In the genomic region with DNA sequence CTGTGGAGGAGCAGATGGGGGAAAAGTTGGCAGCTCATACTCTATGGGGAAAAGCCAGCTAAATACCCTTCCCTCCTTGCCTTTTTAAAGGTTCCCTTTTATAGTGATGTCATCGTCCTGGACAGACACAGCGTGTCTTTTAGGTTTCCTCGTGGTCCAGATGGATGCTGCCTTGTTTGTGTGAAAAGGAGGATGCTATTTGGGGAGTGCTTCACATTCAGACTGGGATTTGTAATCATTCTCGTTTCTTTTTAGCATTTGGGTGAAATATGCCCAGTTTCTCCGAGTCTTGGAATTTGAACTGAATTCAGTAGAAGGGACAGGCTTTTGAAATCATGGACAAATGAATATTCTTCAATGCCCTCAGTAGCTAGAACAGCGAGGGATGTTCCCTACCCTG, we compare ENCODE assay signal across 18 mouse cellular contexts. TPM values are rescaled to one million over a fixed set of nuclear protein-coding genes. Genes with fewer than 3 reads are reported as not detected.
A peak's percentile ranks its signal among the peaks of the same experiment; 100 is the strongest.
DNase-seq lines count a peak whose midpoint lies in the region; ATAC-seq and TF ChIP-seq lines count a peak whose summit lies in the region.
"Had no signal": no experiment of that assay in that cellular context is flagged by ENCODE, and none has a peak within 500 bp of the region (broad histone marks: within the 10 kb centered on the region; RNA-seq: fewer than 3 reads in every experiment).

No protein-coding gene starts in this region.

- DNase-seq in frontal cortex, postnatal 25 days (ENCODE audit: low spot score in 2 of 2) = no peak
- peak in 1 of 2 experiments; percentile 21 for DNase-seq in left cerebral cortex, adult 2 months (ENCODE audit: extremely low spot score in 1 of 2, low spot score in 2 of 2)
- DNase-seq in left cerebral cortex, adult 11 months (ENCODE audit: low spot score) = no peak
- peak; percentile 55 for DNase-seq in layer of hippocampus, adult 9-11 months
- DNase-seq: adrenal gland, postnatal 36 days; kidney, adult 18-20 months; kidney, postnatal 10 days; lung, adult 2 months; lung, postnatal 4 days; thymus, adult 2 months had no signal

- H3K4me3 ChIP-seq in left cerebral cortex, adult 2 months = no peak overlapping the region
- H3K4me3 ChIP-seq: embryonic facial prominence, embryonic 12.5 days; midbrain, embryonic 10.5 days had no signal

- H3K27ac ChIP-seq in left cerebral cortex, adult 2 months = peak overlapping the region; percentile 76
- H3K27ac ChIP-seq: embryonic facial prominence, embryonic 12.5 days; hindbrain, postnatal 0 days; midbrain, embryonic 10.5 days had no signal

- ATAC-seq in frontal cortex, adult (ENCODE audit: low TSS enrichment) = peak; percentile 86
- ATAC-seq in CD4-positive, CD25-positive, alpha-beta regulatory T cell, adult 4 months = no peak
- ATAC-seq in erythroid progenitor cell, adult 5-6 weeks (replicated peaks; ENCODE audit: low FRiP score, poor library complexity, severe bottlenecking) = no peak
- ATAC-seq: hindbrain, postnatal 0 days had no signal

- intact Hi-C loops in left cerebral cortex, adult 2 months (cut with DNase I) = no loop called here

- no peak for TF ChIP-seq CTCF in left cerebral cortex, adult 2 months (IDR thresholded peaks at IDR 0.05)

RNA-seq across cellular contexts. Expression of a gene that starts 58.3 kb away (rescaled TPM):
- total RNA-seq in left cerebral cortex, adult 2 months (2021) = 10 to 100 TPM; 52.0 to 52.2 TPM
- polyA plus RNA-seq in CD4-positive, CD25-positive, alpha-beta regulatory T cell, adult 4 months (2017; shearing (Covaris generic)) = not detected
- not detected in 2 replicates for total RNA-seq in erythroid progenitor cell, adult 5-6 weeks (2015; ENCODE audit: low replicate concordance)
- not detected in 2 replicates for total RNA-seq in erythroid progenitor cell, adult 5-6 weeks (2017; ENCODE audit: low replicate concordance)
- total RNA-seq: common myeloid progenitor, adult 5-6 weeks had no signal
- polyA plus RNA-seq: liver, adult 2 months had no signal

Comparison
In these comparisons a context has a peak if more than half of its experiments do, and no peak if none do; other contexts are left out.
1. RNA of a gene that starts 58.3 kb away (total RNA-seq): 52.0 to 52.2 TPM in left cerebral cortex, adult 2 months; not detected in erythroid progenitor cell, adult 5-6 weeks; every median in the first group is over 10 times any median in the second.